Mouse (Mus musculus) inflammation-experienced regulatory T-cells, adult 6 months (primary cell): ENCODE results near the gene 0610030E20Rik. TPM values are rescaled to one million over a fixed set of nuclear protein-coding genes. Genes with fewer than 3 reads are reported as not detected.
A peak's percentile ranks its signal among the peaks of the same experiment; 100 is the strongest.

Source experiments
- ATAC-seq: one replicate; pipeline ENCODE4 v1.8.0; 2017
- polyA plus RNA-seq, 3 experiments: library from polyadenylated mRNA; unstranded; fragments of 100-300 nt; shearing (Covaris generic); gene quantifications; one replicate each; pipeline ENCODE4 v1.2.1; 2017

Gene 0610030E20Rik
- polyA plus RNA-seq, 3 experiments from 2014 or later: 18.2 to 25.5 (median 19.7) TPM

- no peak for ATAC-seq
These were observed 49.7 kb downstream of the 0610030E20Rik start for GRCm38 (mm10) chr6:72396837-72397251.

DNA sequence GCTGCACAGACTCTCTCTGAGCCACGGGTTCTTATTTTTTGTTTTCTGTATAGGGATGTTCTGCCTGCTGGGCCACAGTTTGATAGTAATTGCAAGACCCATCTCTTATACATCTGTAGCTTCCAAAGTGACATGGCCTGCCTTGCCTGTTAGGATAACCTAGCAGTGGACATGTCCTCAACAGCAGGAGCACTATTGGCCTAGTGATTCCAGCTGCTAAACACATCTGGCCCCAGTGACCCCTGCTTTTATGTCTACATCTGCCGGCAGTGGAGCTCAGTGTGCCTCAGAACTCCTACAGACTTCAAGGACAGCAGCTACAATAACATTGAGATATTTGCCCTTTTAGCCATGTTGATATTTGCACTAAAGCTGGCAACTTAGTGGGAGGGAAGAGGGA, 52.9 kb downstream of the 0610030E20Rik start:
- ATAC-seq: no peak

DNA sequence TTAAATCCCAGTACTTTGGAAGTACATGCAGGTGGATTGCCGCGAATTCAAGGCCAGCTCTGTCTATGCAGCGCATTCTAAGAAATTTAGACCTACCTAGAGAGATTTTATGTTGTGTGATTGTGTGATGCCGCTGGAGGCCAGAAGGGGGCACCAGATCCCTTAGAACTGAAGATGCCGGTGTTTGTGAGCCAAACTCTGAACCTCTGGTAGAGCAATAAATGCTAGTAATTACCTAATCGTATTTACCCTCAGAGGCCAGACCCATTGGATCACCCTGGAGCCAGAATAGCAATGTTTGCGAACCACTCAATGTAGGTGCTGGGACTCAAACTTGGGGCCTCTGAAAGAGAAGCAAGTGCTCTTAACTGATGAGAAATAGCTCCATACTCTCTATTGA, 54.8 kb downstream of the 0610030E20Rik start:
- peak; percentile 86 for ATAC-seq

Other genes with a start within 250 kb of the 0610030E20Rik start
- under 1 TPM; 0.73 to 0.91 (median 0.74) TPM for gene St3gal5, start 249.7 kb upstream of the 0610030E20Rik start, polyA plus RNA-seq
- not detected for gene Atoh8, start 111.7 kb upstream of the 0610030E20Rik start, polyA plus RNA-seq
- not detected for gene Sftpb, start 42.7 kb upstream of the 0610030E20Rik start, polyA plus RNA-seq
- gene Usp39, start 2.1 kb upstream of the 0610030E20Rik start, polyA plus RNA-seq: 10 to 100 TPM; 16.5 to 26.1 (median 20.8) TPM
- 1 to 10 TPM in 1 of 3 experiments, under 1 TPM in 2; 0.57 to 1.1 (median 0.67) TPM for gene Tmem150a, start 8.1 kb downstream of the 0610030E20Rik start, polyA plus RNA-seq
- 100 to 1,000 TPM; 107 to 150 (median 144) TPM for gene Rnf181, start 19.6 kb downstream of the 0610030E20Rik start, polyA plus RNA-seq
- gene Vamp5, start 33.2 kb downstream of the 0610030E20Rik start, polyA plus RNA-seq: 10 to 100 TPM; 67.7 to 70.9 (median 69.7) TPM
- 100 to 1,000 TPM; 338 to 440 (median 338) TPM for gene Vamp8, start 43.4 kb downstream of the 0610030E20Rik start, polyA plus RNA-seq
- 1 to 10 TPM; 5.6 to 6.5 (median 5.9) TPM for gene Ggcx, start 67.0 kb downstream of the 0610030E20Rik start, polyA plus RNA-seq
- 100 to 1,000 TPM; 217 to 228 (median 219) TPM for gene Mat2a, start 92.2 kb downstream of the 0610030E20Rik start, polyA plus RNA-seq
- gene Sh2d6, start 174.4 kb downstream of the 0610030E20Rik start, polyA plus RNA-seq: not detected
- 100 to 1,000 TPM; 499 to 613 (median 536) TPM for gene Capg, start 197.1 kb downstream of the 0610030E20Rik start, polyA plus RNA-seq